8 mouse cellular contexts compared by ENCODE assay signal in the genomic region with DNA sequence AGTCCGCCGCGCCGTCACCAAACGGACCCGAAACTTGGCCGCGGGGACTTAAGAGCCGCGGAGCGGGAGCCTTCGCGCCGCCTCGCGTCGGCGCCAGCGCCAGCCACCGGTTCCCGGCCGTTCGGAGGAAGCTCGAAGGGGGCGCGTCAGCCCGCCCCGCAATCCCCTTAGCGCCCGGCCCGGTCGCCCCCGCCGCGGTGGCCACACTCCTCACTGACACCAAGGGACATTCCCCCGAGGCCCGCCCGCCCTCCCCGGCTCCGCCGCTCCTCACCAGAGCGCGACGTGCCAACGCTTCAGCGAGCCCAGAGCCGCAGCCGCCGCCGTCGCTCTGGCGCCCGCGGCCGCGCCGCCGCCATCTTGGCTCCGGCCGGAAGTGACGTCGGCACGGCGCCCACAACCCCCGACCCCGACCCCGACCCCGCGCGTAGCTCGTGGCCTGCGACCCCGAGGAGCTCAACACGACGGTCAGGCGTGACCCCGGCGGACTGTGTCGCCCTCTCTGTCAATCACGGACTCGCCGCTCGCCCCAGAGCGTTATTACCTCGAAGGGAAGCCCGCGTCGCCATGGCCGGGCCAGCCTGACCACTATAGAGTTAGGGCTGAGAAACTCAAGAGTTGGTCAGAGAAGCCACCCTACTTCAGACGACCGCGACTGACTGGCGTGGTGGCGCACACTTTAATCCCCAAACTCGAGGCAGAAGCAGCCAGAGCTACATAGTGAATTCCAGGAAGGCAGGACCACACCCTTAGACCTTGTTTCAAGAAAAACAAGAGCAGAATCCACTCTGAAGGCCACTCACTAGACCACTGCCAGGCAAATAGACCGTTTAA. TPM values are rescaled to one million over a fixed set of nuclear protein-coding genes. Genes with fewer than 3 reads are reported as not detected.
A peak's percentile ranks its signal among the peaks of the same experiment; 100 is the strongest.
DNase-seq lines count a peak whose midpoint lies in the region; ATAC-seq and TF ChIP-seq lines count a peak whose summit lies in the region.

A gene (minus strand): TSS at position 655 of the 834 bp plus-strand sequence.

- H3K27ac ChIP-seq in forebrain, embryonic 12.5 days = peak within 1 kb of the TSS; percentile 91
- H3K27ac ChIP-seq in heart, embryonic 15.5 days = peak within 1 kb of the TSS; percentile 72
- H3K27ac ChIP-seq in liver, embryonic 12.5 days = peak within 1 kb of the TSS; percentile 85

- peaks cover 21% of the 10 kb centered on the region for H3K27me3 ChIP-seq in E14TG2a.4 (ENCODE audit: insufficient read depth, low read length)
- no peaks in the 10 kb centered on the region for H3K27me3 ChIP-seq in forebrain, embryonic 12.5 days
- H3K27me3 ChIP-seq in heart, embryonic 15.5 days = 0 out of 2 replicates have a peak, but pooled peaks cover 3% of the 10 kb centered on the region
- H3K27me3 ChIP-seq in liver, embryonic 12.5 days (replicated peaks) = 0 out of 2 replicates have a peak, but pooled peaks cover 4% of the 10 kb centered on the region

- H3K36me3 ChIP-seq in E14TG2a.4 (ENCODE audit: insufficient read depth, low read length) = 0 out of 2 replicates have a peak, but pooled peaks cover 2% of the 10 kb centered on the region
- no peaks in the 10 kb centered on the region for H3K36me3 ChIP-seq in forebrain, embryonic 12.5 days (replicated peaks)
- H3K36me3 ChIP-seq in heart, embryonic 15.5 days = no peaks in the 10 kb centered on the region
- no peaks in the 10 kb centered on the region for H3K36me3 ChIP-seq in liver, embryonic 12.5 days

- peak within 1 kb of the TSS; percentile 85 for H3K4me3 ChIP-seq in E14TG2a.4 (replicated peaks; ENCODE audit: low read length)
- peak within 1 kb of the TSS; percentile 90 for H3K4me3 ChIP-seq in forebrain, embryonic 12.5 days (replicated peaks)
- H3K4me3 ChIP-seq in heart, embryonic 15.5 days = peak within 1 kb of the TSS; percentile 89
- peak within 1 kb of the TSS; percentile 84 for H3K4me3 ChIP-seq in liver, embryonic 12.5 days

- H3K9ac ChIP-seq in forebrain, embryonic 12.5 days = peak within 1 kb of the TSS; percentile 91
- H3K9ac ChIP-seq in heart, embryonic 15.5 days = peak within 1 kb of the TSS; percentile 84
- peak within 1 kb of the TSS; percentile 88 for H3K9ac ChIP-seq in liver, embryonic 12.5 days

- DNase-seq in c-Kit-positive CD71-positive TER-119-positive erythroid progenitor cells, embryonic 14.5 days (ENCODE audit: low spot score) = peak; percentile 44
- DNase-seq in kidney, postnatal 14 days = peak; percentile 80
- DNase-seq in naive thymus-derived CD4-positive, alpha-beta T cell, adult 2 months (ENCODE audit: low read depth) = peak; percentile 74
- peak; percentile 49 to 78 for DNase-seq in spleen, postnatal 4 days (ENCODE audit: low spot score in 2 of 2)

- no peak for TF ChIP-seq CTCF in E14TG2a.4 (conservative IDR thresholded peaks at IDR 0.05; ENCODE audit: low read length)

- 2% methylated on average over 80 of the region's 96 CpGs for WGBS in forebrain, embryonic 12.5 days
- 2% methylated on average over 94 of the region's 96 CpGs for WGBS in heart, embryonic 15.5 days
- WGBS in liver, embryonic 12.5 days (ENCODE audit: insufficient replicate concordance) = 1% methylated on average over 96 of the region's 96 CpGs

- ATAC-seq in forebrain, embryonic 12.5 days (ENCODE audit: low FRiP score) = peak; percentile 86
- ATAC-seq in heart, embryonic 15.5 days (replicated peaks; ENCODE audit: insufficient number of reproducible peaks, insufficient read depth, low FRiP score, low read depth) = peak; percentile 76
- ATAC-seq in liver, embryonic 12.5 days = peak; percentile 76

- peaks cover 21% of the 10 kb centered on the region for H3K4me1 ChIP-seq in E14TG2a.4 (replicated peaks; ENCODE audit: low read depth, low read length)
- H3K4me1 ChIP-seq in forebrain, embryonic 12.5 days = peaks cover 24% of the 10 kb centered on the region
- H3K4me1 ChIP-seq in heart, embryonic 15.5 days (replicated peaks) = peaks cover 9% of the 10 kb centered on the region
- peaks cover 20% of the 10 kb centered on the region for H3K4me1 ChIP-seq in liver, embryonic 12.5 days

- H3K4me2 ChIP-seq in forebrain, embryonic 12.5 days = peak within 1 kb of the TSS; percentile 81
- peak within 1 kb of the TSS; percentile 82 for H3K4me2 ChIP-seq in heart, embryonic 15.5 days
- peak within 1 kb of the TSS; percentile 78 for H3K4me2 ChIP-seq in liver, embryonic 12.5 days

- no peaks in the 10 kb centered on the region for H3K9me3 ChIP-seq in E14TG2a.4 (ENCODE audit: low read length)
- no peaks in the 10 kb centered on the region for H3K9me3 ChIP-seq in forebrain, embryonic 12.5 days
- H3K9me3 ChIP-seq in heart, embryonic 15.5 days (replicated peaks) = no peaks in the 10 kb centered on the region
- no peaks in the 10 kb centered on the region for H3K9me3 ChIP-seq in liver, embryonic 12.5 days (replicated peaks)

RNA-seq across cellular contexts. Expression of the gene that starts here (rescaled TPM):
- 17.0 and 18.8 TPM in 2 replicates for polyA plus RNA-seq in forebrain, embryonic 12.5 days (2016; fragmentation: Nextera tagmentation; extraction: Ambion mirVana)
- 6.6 and 7.8 TPM in 2 replicates for polyA plus RNA-seq in heart, embryonic 15.5 days (2015; fragmentation: Nextera tagmentation; extraction: Ambion mirVana)
- 5.2 and 6.2 TPM in 2 replicates for polyA plus RNA-seq in liver, embryonic 12.5 days (2016; fragmentation: Nextera tagmentation; extraction: Ambion mirVana)

Comparison
In these comparisons a context has a peak if more than half of its experiments do, and no peak if none do; other contexts are left out.
1. Peak in every context shown above with its lines: DNase-seq, ATAC-seq, H3K4me3 ChIP-seq and H3K27ac ChIP-seq.